Mouse (Mus musculus) v-Abl transformed pro-B cells (cell line): ENCODE measurements at regions not wholly inside any gene's neighbourhood (a gene's known extent, or its start where the extent isn't known, plus 50 kb on each side); places are given as distances from the start of the nearest gene placed in this dataset.

Experiments
- in situ Hi-C, 2 experiments: fragments of 400-800 bp; cut with MboI; formaldehyde crosslinking; loops; one replicate each; pipeline ENCODE4 v1.15.1; 2025; ENCODE audit not compliant: unreplicated experiment in 2 of 2

DNA sequence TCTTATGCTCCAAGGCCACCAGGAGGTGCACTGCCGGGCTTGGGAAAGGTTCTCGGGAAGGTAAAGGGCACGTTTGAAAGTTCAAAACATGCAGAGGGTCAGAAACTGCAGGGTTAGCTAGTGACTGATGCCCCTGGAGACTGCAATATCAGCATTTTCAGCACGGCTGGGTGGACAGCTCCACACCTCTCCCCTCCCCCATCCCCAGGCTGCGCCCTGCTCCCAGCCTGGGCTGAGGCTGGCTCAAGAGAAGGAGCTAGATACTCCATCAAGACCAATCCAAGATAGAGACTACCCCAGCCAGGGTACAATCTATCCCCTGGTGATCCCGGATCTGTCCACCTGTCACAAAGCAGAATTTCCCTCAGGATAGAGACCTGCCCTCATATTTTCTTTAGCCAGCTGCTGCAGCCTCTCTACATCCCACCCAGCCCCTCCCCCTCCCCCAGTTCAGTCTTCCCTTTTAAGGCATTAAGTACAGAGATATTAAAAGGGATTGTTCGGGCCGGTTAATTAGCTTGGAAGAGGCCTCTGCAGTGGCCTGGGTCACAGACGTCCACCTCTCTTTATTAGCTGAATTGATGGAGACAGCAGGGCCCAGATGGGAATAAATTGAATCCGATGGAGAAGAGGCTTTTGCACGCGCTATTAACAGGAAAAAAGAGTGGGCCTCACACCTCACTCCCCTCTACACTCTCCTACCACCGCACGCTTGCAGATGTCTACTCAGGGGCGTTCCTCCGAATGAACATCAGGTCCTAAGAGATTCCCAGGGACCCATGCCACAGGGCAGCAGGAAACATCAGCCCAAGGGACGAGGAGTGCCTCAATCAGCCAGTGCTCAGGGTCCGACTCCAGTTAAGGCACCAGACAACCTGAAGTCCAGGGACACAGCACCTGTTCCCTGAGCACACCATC lies 119.8 kb downstream of the Plxna1 start:
- in situ Hi-C loops, result loop anchor here in 1 of 2 experiments (10.0 kb wide), 1 partner anchor 312 kb away; no protein-coding TSS in a partner anchor

- in situ Hi-C loops, result loop anchor here in 1 of 2 experiments (10.0 kb wide), 1 partner anchor 309 kb away; no protein-coding TSS in a partner anchor
Observed at GRCm38 (mm10) chr6:89245506-89245905, 116.9 kb downstream of the Plxna1 start.

GRCm38 (mm10) chr6:89246261-89246660 lies 116.2 kb downstream of the Plxna1 start:
- in situ Hi-C loops, result loop anchor here in 1 of 2 experiments (10.0 kb wide), 1 partner anchor 309 kb away; no protein-coding TSS in a partner anchor

DNA sequence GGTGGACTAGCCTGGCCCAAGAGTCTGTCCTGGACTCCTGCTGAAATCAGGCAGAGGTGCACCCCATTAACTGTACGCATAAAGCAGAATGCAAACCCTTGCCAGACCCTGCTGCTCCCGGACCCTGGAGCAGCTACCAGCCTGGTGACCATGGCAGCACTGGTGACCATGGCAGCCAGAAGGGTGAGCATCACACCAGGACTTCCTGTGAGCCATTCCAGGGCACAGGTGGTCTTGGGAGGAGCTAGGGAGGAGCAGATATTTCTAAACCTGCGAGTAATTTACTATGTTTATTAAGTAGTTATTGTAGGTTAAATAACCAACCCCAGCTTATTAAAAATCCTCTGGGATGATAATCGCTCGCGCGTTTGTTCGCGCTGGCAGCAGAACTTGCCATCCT lies 113.8 kb downstream of the Plxna1 start:
- in situ Hi-C loops, result loop anchor here in 1 of 2 experiments (10.0 kb wide), 1 partner anchor 306 kb away; no protein-coding TSS in a partner anchor

GRCm38 (mm10) chr6:89249303-89249702 lies 113.1 kb downstream of the Plxna1 start:
- in situ Hi-C loops, result loop anchor here in 1 of 2 experiments (10.0 kb wide), 1 partner anchor 305 kb away; no protein-coding TSS in a partner anchor

- in situ Hi-C loops, result no loop called here
Observed at GRCm38 (mm10) chr6:89251641-89252040, 110.8 kb downstream of the Plxna1 start.

- in situ Hi-C loops, result no loop called here
Observed at GRCm38 (mm10) chr6:89256022-89256421, 106.4 kb downstream of the Plxna1 start.

- in situ Hi-C loops, result no loop called here
Observed at GRCm38 (mm10) chr6:89256630-89257292, 105.7 kb downstream of the Plxna1 start.

- in situ Hi-C loops, result no loop called here
Observed at GRCm38 (mm10) chr6:89257416-89257815, 105.0 kb downstream of the Plxna1 start.

DNA sequence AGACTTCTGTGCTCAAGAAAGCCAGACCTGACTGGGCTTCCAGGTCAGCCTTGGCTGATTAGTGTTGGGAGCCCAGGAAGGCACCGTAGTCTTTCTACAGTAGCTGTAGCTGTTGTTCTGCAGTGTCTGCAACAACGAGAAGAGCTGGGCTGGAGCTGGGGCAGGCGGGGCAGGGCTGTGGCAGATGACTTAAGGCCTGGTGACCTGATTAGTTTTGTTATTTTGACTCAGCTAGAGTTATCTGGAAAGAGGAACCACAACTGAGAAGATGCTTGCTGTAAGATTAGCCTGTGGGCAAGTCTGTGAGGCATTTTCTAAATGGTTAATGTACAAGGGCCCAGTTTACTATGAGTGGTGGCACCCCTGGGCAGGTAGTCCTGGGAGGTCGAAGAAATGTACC lies 104.3 kb downstream of the Plxna1 start:
- in situ Hi-C loops, result no loop called here

GRCm38 (mm10) chr6:89259406-89259994 lies 102.9 kb downstream of the Plxna1 start:
- in situ Hi-C loops, result no loop called here

DNA sequence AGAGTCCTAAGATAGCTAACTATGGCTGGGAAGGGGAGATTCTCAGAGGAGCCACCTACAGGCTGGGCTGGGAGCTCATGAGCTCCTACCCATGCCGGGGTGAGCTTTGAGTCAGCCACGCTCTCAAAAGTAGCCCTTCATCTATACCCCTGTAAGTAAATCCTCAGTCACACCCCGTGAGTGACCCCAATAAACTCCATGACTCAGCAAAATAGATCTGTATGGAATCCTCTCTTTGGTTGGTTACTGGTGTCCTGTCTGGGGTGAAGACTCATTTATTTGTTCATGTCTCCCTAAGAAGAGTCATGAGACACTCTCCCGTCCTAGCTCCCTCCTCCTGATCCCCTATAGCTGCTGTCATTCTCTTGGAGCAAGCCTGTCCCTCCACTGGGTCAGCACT lies 99.5 kb downstream of the Plxna1 start:
- in situ Hi-C loops, result no loop called here

GRCm38 (mm10) chr6:89265296-89265695 lies 97.1 kb downstream of the Plxna1 start:
- in situ Hi-C loops, result no loop called here
